Mouse (Mus musculus): ENCODE measurements around the gene Gm13691.
"Not testable (repeated sequence)": the region's sequence is repeated elsewhere in the genome, so short reads cannot be mapped to it uniquely, and the experiment has no call there.

The Gm13691 gene

DNA sequence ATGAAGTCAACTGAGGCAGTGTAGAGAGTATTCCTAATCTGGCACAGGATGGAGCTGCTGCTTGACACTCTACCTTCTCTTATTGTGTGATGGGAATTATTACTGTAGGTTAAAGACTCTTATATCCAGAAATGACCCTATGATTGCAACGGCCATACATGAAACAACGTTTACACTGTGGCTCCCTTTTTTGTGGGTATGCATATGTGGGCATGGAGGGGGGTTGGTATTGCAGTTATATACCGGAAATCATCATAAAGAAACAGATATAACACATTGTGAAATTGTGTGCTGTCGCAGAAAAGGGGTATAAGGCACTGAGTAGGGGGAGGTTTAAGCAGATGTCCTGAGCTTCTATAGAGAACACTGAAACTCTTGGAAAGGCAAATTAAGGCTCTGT is 45.6 kb downstream of the Gm13691 start:
- DNase-seq (ENCODE audit: low spot score) = no peak

- DNase-seq (ENCODE audit: low spot score) = no peak
These were observed 47.0 kb downstream of the Gm13691 start for GRCm38 (mm10) chr2:84037304-84037703.

DNA sequence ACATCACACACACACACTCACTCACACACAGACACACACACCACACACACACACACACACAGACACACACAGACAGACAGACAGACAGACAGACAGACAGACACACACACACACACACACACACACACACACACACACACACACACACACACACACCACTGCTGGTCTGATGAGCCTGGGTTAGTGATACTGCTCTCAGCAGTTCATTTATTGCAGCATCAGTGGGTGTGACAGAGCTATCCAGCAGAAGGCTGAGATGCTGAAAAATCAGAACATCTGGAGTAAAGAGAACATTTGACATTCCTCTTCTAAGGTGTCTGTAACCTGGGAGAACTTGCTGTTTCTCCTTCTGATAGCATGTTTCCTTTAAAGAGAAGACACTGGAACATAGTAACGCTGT is 47.6 kb downstream of the Gm13691 start:
- DNase-seq (ENCODE audit: low spot score) = not testable (repeated sequence)

GRCm38 (mm10) chr2:84039277-84039676 is 48.9 kb downstream of the Gm13691 start:
- DNase-seq (ENCODE audit: low spot score) = no peak

All from layer of hippocampus, adult 11-12 months (tissue).